Mouse (Mus musculus) testis, adult 2 months (tissue): ENCODE measurements at regions not wholly inside any gene's neighbourhood (a gene's known extent, or its start where the extent isn't known, plus 50 kb on each side); places are given as distances from the start of the nearest gene placed in this dataset.

ENCODE experiments used
- CTCF ChIP-seq: fragments of 200-500 bp; IDR thresholded peaks from 2 replicates; pipeline ENCODE4 v1.5.1; 2012; ENCODE audit warnings: low read depth, mild to moderate bottlenecking, inconsistent platforms, low read length, moderate library complexity; ENCODE audit not compliant: control insufficient read depth, insufficient read depth, insufficient replicate concordance
- POLR2A ChIP-seq: fragments of 200-500 bp; IDR thresholded peaks from 2 replicates; pipeline ENCODE4 v1.6.1; 2012; ENCODE audit warnings: low read depth, mild to moderate bottlenecking, inconsistent platforms, low read length, moderate library complexity; ENCODE audit not compliant: control insufficient read depth

DNA sequence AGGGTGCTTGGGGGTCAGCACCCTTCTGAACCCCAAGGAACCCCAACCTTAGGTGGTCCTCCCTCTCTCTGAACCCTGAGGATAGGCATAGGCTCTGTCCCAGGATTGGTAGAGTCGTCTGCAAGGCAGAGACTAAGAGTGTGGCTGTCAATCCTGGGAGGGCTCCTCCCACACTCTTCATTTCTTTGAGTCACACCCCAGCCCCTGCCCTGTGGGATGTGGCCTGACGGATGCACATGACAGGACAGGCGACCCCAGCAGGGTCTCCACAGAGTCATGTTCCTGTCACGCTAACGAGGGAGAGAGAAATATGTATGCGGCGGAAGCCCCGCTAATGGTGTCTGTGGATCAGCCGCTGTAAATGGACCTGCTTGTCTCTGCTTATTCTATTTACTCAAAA lies 162.0 kb downstream of the Ajap1 start:
- TF ChIP-seq POLR2A: no peak
- no peak for TF ChIP-seq CTCF
